23 mouse cellular contexts compared by ENCODE assay signal in the genomic region with DNA sequence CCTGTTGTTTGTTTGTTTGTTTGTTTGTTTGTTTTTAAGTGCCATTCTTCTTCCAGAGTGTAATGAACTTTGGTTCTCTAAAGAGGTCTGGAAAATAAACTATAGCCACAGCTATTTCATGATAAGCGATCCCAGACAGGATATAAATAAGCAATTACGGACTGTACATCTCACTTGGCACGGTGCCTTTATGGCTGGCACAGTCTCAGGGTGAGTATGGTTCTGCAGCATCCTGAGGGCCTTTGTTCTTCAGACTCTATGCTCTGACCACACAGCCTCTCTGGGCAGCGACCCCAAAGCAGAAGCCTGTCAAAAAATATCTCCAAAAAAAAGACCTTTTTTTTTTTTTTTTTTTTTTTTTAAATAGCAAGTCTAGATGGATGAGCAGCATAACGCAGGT.
DNase-seq lines count a peak whose midpoint lies in the region; ATAC-seq and TF ChIP-seq lines count a peak whose summit lies in the region.
"Had no signal": no experiment of that assay in that cellular context is flagged by ENCODE, and none has a peak within 500 bp of the region (broad histone marks: within the 10 kb centered on the region; RNA-seq: fewer than 3 reads in every experiment).

No protein-coding gene starts in this region.

- DNase-seq in cerebellum, adult 8-10 months = peak; percentile 5
- DNase-seq in midbrain, postnatal 0 days (ENCODE audit: low spot score) = peak; percentile 28
- peak; percentile 18 for DNase-seq in brain, adult 2 months (ENCODE audit: low read depth, low spot score)
- peak; percentile 26 to 46 for DNase-seq in cerebellum, postnatal 14 days
- no peak for DNase-seq in yolk sac, embryonic 10.5 days (ENCODE audit: low spot score)
- DNase-seq: adrenal gland, adult 8-10 months; gastrocnemius, postnatal 10 days; heart, postnatal 36 days; kidney, adult 11 months; kidney, postnatal 14 days; layer of hippocampus, adult 9-11 months; lung, embryonic 14.5 days; lung, postnatal 14 days; midbrain, embryonic 14.5 days; thymus, postnatal 14 days had no signal

- no peak overlapping the region for H3K4me2 ChIP-seq in midbrain, postnatal 0 days (ENCODE audit: low read depth, low read length, poor library complexity, severe bottlenecking)
- no peak overlapping the region for H3K4me2 ChIP-seq in midbrain, embryonic 16.5 days (ENCODE audit: low read length)
- H3K4me2 ChIP-seq: heart, embryonic 11.5 days; hindbrain, embryonic 13.5 days; limb, embryonic 12.5 days; liver, embryonic 15.5 days; lung, embryonic 14.5 days had no signal

- no peaks in the 10 kb centered on the region for H3K4me1 ChIP-seq in midbrain, postnatal 0 days (ENCODE audit: insufficient read depth, low read length)
- no peaks in the 10 kb centered on the region for H3K4me1 ChIP-seq in midbrain, embryonic 16.5 days (ENCODE audit: control insufficient read depth, insufficient read depth, low read length)
- H3K4me1 ChIP-seq: liver, embryonic 15.5 days had no signal

- no peak overlapping the region for H3K9ac ChIP-seq in midbrain, postnatal 0 days (replicated peaks; ENCODE audit: low read length, poor library complexity, severe bottlenecking)
- no peak overlapping the region for H3K9ac ChIP-seq in midbrain, embryonic 16.5 days (ENCODE audit: low read depth, low read length)
- H3K9ac ChIP-seq: hindbrain, embryonic 13.5 days; limb, embryonic 12.5 days; liver, embryonic 15.5 days; lung, embryonic 14.5 days had no signal

- no peak overlapping the region for H3K4me3 ChIP-seq in midbrain, postnatal 0 days (ENCODE audit: low read depth, low read length)
- no peak overlapping the region for H3K4me3 ChIP-seq in midbrain, embryonic 16.5 days (ENCODE audit: low read depth, low read length)
- H3K4me3 ChIP-seq: erythroblast, embryonic 14.5 days; hindbrain, embryonic 13.5 days; limb, embryonic 12.5 days; liver, embryonic 15.5 days had no signal

- no peaks in the 10 kb centered on the region for H3K27me3 ChIP-seq in midbrain, postnatal 0 days (ENCODE audit: insufficient read depth, low read length)
- no peaks in the 10 kb centered on the region for H3K27me3 ChIP-seq in midbrain, embryonic 16.5 days (ENCODE audit: control insufficient read depth, insufficient read depth, low read depth, low read length)
- H3K27me3 ChIP-seq: hindbrain, embryonic 13.5 days; limb, embryonic 12.5 days; liver, embryonic 15.5 days had no signal

- WGBS in midbrain, postnatal 0 days = 65% methylated on average over 5 of the region's 5 CpGs
- WGBS in midbrain, embryonic 16.5 days = 68% methylated on average over 5 of the region's 5 CpGs

- H3K9me3 ChIP-seq in midbrain, postnatal 0 days (ENCODE audit: low read length) = no peaks in the 10 kb centered on the region
- H3K9me3 ChIP-seq in midbrain, embryonic 16.5 days (replicated peaks; ENCODE audit: control insufficient read depth, low read length, poor library complexity, severe bottlenecking) = no peaks in the 10 kb centered on the region
- H3K9me3 ChIP-seq: hindbrain, embryonic 13.5 days; liver, embryonic 15.5 days had no signal

- H3K36me3 ChIP-seq in midbrain, postnatal 0 days (ENCODE audit: insufficient read depth, low read length) = no peaks in the 10 kb centered on the region
- no peaks in the 10 kb centered on the region for H3K36me3 ChIP-seq in midbrain, embryonic 16.5 days (ENCODE audit: control insufficient read depth, insufficient read depth, low read length)
- H3K36me3 ChIP-seq: hindbrain, embryonic 13.5 days; limb, embryonic 12.5 days; liver, embryonic 15.5 days had no signal

- ATAC-seq in cerebellum, adult (ENCODE audit: insufficient number of reproducible peaks, low FRiP score, low TSS enrichment) = no peak
- ATAC-seq in midbrain, postnatal 0 days (ENCODE audit: low FRiP score) = no peak
- ATAC-seq in midbrain, embryonic 16.5 days = no peak
- ATAC-seq: activated CD4-positive, CD25-positive, alpha-beta regulatory T cell, adult 4 months had no signal

- TF ChIP-seq CTCF in midbrain, postnatal 0 days (IDR thresholded peaks at IDR 0.05) = no peak

- H3K27ac ChIP-seq in midbrain, postnatal 0 days (ENCODE audit: low read depth, low read length) = no peak overlapping the region
- H3K27ac ChIP-seq in midbrain, embryonic 16.5 days (ENCODE audit: low read length) = no peak overlapping the region
- H3K27ac ChIP-seq: hindbrain, embryonic 13.5 days; limb, embryonic 12.5 days; liver, embryonic 15.5 days had no signal
